Mouse (Mus musculus) CD4-positive helper T cell, adult 2 months (primary cell): ENCODE measurements at regions not wholly inside any gene's neighbourhood (a gene's known extent, or its start where the extent isn't known, plus 50 kb on each side); places are given as distances from the start of the nearest gene placed in this dataset.

ENCODE experiments used
- DNase-seq: peaks from one replicate; pipeline ENCODE4 v3.0.0-alpha.2; 2012; ENCODE audit warnings: low read depth, missing footprints, low spot score

DNA sequence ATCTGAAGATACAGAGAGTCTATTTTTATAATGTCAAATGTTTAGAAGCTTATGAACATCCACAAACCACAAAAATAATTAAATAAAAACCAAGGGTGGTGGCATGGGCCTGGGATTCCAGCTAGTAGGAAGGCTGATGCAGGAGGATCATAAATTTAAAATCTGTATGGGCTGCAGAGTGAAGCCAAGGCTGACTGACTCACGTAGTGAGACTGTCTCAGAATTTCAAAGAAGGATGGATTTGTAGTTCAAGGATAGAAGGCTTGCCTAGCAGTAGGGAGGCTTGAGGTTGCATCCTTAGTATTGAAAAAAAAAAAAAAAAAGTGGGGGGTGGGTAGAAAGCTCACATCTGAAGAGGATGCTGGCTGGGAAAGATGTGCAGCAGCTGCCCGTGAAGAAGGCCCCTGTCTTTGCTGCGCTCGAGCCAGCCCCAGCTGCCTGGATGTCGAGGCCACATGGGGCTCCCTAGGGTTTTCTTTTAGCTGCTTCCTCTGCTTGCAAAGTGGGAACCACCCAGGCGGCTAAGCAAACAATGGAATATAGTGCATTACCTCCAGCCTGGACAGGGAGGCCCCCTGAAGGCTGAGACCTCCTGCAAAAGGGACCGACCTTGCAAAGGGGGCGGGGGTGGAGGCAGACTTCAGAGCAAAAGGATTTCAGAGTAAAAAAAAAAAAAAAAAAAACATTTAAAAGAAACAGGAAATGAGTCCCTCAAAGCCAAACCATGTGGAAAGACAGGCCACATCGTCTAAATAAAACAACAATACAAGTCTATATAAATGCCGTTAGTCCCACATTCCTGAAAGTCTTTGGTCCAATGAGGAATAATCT lies 101.3 kb downstream of the Tmco5 start:
- no peak for DNase-seq

DNA sequence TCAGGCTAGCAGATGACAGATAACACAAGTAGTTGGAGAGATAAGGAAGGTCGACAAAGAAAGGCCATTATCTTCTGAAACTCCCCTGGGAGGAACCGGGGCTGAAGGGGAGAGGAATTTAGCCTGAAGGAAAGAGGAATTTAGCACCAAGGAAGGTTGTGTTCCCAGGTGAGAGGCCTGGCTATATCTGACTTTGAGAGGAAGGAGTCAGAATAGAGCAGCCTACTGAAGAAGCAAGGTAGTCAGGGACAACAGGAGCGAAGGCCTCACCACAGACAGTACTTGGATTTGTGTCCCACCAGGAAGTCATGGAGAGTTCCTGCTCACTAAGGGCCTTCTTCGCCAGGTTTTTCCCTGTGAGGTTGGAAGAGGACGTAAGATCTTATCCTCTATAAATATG lies 102.2 kb downstream of the Tmco5 start:
- no peak for DNase-seq

DNA sequence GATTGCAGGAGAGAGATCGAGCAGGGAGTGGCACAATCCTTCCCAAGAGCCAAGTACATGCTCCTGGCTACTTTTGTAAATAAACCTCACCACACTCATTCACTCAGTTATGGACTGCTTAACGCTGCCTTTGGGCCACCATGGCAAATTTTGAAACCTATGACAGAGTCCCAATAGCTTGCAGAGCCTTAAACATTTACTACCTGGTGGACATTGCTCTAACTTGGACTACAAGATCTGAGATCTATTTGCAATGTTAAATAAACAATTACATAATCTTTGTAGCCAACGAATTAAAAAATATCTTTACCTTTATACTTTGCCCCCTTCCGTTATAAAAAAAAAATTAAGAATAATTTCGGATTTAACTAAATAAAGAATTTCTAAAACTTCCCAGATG lies 104.9 kb downstream of the Tmco5 start:
- no peak for DNase-seq

DNA sequence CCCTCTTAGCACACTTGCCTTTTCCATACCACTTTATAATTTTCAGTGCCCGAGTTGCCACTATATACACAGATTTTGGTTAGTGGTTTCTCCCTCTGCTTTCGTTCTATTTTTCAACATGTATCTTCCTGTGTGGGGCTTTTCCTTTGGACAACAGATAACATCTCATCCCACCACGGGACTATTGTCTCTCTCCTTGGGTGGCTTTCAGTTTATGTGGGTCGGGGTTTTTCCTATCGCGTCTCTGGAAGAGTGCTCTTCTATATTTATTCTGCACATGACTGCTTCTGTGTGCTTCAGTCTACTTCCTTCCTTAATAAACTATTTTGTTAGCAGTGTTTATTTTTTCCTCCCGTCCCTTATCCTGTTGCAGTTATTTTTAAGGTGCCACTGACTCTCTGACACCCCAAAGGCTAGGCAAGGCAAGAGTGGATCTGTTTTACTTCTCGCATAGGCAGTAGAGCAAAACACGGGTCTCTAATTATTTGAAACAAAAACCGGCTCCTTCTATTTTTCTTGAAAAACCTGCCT lies 105.4 kb downstream of the Tmco5 start:
- no peak for DNase-seq

DNA sequence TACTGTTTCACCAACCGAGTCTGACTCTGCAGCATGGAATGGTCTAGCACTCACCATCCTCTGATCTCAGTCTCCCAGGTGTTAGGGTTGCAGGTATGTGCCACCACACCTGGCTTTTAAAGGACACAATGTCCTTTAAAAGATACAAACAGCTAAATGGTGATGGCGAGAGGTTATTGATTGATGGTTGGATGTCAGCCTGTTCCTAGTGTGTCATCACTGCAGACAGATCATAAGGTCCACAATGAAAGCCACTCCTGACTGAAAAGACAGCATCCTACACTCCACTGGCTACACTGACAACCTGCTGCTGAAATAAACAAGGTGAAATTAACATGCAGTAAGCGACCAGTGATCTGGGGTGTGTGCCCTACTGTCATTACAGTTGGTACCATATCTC lies 106.1 kb downstream of the Tmco5 start:
- no peak for DNase-seq

DNA sequence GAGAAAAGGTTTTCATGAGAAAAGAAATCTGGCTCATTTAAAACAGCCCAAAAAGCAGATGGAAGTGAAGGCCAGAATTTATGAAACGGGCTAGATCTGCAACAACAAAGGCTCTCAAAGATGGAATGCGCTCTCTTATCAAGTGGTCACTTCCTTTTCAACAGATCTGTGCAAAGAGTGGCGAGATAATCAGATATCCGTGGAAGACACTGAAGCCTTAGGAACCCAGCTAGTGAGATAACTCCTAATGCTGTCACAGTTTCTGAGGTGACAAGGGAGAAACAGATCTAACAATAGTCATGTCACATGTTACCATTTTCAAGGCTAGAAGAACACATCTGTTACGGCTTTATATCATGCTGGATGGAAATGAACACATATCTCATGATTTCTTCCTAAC lies 107.1 kb downstream of the Tmco5 start:
- DNase-seq = no peak

DNA sequence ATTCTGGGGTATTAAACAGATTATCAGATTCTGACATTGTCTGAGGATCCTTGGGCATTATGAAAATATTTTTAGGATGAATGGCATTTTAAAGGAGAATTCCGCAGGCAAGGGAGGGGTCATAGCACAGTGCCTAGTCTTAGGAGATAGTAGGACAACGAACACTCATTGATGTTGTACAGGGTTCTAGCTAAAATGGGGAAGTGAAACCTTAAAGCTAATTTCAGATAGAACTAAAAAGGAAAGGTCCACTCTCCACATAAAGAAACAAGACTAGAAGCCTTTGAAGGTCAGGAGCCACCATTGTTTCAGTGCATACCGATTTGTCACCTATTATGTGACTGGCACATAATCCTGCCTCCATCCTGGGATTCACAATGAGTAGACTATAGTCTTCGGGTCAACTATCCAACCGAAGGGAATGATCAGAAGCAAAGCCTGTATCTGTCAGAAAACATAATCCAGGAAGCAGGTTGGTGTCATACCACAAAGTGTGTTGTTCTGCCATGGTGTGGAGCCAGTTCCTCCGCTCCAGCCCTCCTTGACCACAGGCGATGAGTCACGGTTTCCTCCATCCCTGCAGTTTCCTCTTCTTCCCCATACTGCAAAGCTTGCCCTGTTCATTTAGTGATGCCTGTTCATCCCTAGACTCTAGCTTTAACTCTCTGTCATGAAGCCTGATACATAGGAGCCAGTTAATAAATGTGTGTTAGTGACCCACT lies 110.6 kb downstream of the Tmco5 start:
- DNase-seq = no peak

DNA sequence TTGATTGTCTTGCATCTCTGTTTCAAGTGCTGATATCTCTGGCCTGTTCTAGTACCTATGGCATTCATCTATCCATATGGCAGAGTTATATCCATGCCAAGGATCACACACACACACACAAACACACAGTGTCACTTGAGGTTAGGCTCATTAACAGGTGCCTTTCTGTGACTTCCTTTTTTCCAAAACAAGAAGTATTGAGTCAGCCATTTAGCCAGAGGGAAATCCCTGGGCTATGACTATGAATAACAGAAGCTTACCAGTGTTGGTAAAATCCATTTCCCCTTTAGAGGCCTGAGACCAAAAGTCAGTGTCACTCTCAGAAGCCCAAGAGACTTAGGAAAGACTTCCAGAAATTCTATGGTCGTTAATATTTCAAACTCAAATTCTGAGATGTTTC lies 111.6 kb downstream of the Tmco5 start:
- DNase-seq = no peak

DNA sequence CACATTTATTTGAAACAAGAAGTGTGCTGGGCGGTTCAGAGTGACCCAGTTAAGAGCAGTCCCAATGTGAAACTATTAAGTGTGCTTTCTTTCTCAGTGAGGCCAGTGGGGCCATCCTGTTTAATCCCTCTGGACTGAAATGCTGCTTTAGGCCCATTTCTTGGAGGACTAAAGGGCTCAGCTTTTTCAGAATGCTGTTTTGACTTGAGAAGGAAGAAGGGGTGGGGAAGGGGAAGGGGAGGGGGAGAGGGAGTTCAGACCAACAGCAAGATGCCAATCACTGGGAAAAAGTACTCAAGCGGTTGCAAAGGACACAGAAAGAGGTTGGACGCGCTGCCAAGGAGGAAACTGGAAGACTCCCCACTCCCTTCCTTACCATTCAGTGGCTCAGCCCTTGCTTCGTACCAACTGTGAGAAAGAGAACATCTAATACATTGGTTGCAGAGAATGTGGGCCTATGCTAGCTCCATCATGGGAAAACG lies 113.1 kb downstream of the Tmco5 start:
- no peak for DNase-seq

DNA sequence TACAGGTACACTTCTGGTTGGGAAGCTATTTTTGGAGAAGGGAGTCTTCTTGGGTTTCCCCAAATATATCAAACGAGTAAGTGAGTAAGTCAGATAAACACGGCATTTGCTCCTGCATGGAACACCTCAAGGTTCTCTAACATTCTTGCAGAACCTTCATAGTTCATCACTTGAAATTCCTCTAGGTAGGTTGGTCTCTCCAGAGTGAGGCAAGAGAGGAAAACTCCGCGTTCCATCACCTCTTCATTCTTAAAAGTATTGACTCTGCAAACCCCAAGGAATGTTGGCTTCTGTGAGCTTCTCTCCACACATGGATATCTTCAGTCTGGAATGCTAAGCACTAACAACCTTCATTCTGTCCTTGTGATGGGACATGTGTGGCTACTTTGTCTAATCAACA lies 115.2 kb downstream of the Tmco5 start:
- DNase-seq = no peak

DNA sequence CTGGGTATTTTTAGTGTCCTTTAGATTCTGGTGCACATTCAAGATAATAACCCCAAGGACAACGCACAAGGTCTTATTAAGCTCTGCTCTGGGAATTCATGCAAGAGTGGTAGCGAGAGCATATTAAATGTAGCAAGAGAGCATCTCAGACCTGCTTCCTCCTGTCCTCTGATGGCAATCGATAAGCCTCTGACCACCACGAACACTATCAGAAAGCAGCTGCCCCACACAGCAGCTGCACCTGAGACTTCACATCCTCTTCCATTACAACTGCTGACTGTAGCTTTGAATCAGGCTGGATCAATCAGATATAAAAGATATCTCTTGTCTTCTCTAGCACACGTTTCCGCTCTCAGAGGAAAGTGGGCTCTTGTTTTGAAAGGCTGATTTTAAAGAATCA lies 117.8 kb downstream of the Tmco5 start:
- no peak for DNase-seq

DNA sequence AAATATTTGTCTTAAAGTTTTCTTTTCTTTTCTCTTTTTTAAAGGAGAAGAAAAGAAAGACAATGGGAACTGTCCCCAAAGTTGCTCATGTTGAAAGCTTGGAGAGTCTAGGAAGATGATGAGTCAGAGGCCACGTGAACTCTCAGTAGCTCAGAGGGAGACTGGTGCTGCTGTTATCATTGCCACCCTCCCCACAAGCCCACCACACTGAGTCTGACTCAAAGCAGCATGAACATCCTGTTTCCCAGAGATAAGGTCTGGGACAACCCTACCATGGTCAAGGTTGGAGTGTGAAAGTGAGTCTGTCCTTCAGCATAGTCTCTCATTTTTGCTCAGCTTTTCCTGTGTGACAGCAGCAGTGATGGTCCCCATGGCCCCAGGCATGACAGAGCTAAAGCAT lies 120.3 kb downstream of the Tmco5 start:
- no peak for DNase-seq

DNA sequence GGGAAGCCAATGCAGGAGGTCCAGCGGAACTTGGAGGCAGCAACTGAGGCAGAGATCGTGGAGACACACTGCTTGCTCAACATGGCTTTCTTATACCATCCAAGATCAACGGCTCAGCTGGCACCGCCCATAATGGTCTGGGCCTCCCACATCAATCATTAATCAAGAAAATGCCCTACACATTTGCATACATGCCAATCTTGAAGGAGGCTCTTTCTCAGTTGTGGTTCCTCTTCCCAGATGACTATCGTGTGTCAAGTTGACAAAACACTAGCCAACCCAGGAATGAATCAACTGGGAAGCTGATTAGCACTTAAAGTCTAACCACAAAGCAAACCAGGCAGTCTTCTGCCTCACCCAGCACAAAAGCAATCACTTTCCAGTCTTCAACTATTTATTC lies 121.1 kb downstream of the Tmco5 start:
- DNase-seq = no peak

DNA sequence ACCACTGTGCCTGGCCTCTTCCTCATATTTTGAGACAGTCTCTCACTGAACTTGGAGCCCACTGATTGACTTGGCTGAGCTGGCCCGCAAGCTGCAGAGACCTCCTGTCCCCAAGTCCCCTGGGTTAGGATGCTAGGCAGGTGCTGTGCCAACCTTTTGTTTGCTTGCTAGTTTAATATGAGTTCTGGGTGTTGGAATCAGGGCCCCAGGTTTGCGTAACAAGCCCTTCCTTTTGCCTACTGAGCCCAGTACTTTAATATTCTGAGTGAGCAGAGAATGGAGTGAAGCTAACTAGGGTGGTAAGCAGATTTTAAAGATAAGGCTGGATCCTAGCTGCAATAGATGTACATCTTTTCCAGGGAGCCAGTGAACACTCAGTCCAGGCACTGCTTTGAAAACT lies 117.2 kb upstream of the Spred1 start:
- no peak for DNase-seq

DNA sequence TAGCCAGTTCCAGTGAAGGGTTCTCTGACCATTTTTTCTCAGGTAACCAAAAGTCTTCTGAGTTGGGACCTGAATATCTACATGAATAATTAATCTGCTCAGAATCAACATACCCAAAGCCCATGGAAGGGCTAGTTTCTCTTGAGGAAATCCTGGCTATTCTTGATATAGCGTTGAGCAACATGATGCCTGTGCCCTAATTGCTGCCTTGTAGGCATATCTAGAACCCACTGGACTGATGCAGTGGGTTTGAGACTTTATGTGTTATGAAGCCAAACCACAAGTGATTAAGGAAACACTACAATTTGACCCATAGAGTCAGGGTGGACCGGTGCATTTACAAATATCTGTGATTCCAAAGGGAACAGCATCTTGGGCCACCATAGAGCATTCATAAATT lies 114.3 kb upstream of the Spred1 start:
- no peak for DNase-seq

DNA sequence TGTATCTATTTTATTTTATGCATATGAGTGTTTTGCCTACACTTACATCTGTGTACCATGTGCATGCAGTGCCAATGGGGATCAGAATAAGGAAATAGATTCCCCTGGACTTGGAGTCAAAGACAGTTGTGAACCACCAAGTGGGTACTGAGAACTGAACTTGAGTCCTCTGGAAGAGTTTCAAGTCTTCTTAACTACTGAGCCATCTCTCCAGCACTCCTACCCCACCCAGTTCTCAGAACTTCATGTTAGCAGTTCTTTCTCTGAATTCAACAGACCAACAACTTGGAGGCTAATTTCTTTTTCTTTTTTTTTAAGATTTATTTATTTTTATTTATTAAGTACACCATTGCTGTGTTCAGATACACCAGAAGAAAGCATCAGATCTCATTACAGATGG lies 112.3 kb upstream of the Spred1 start:
- DNase-seq = no peak

DNA sequence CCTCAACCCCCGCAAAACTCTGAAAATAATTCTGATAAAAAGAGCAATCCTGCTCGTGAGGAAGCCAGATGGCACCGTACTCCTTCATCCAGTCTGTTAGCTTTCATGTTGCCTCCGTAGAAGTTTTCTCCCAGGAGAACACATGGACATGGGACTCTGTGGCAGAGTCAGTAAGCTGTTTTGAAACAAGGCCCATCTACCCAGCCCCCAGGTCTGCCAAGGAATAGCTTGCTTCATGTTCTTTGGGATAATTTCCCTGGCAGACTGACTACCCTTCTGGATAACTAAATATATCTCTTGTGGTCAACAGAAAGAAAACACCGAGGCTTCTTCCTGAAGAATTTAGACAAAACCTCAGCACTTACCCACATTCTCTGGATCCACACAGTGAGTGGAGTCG lies 111.2 kb upstream of the Spred1 start:
- DNase-seq = no peak

DNA sequence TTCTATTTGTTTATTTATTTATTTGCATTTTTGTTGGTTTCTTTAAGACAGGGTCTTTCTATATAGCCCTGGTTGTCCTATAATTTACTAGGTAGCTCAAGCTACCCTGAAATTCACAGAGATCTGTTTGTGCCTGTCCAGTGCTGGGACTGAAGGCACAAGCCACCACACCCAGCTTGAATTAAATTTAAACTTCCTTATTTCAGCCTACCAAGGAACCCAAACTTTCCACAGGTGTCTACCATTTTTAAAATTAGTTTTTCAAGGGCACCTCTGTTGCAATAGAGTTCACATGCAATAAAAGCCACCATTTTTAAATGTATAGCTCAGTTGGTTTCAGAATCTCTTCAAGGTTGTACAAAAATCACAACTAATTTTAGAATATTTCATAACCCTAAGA lies 110.2 kb upstream of the Spred1 start:
- no peak for DNase-seq

DNA sequence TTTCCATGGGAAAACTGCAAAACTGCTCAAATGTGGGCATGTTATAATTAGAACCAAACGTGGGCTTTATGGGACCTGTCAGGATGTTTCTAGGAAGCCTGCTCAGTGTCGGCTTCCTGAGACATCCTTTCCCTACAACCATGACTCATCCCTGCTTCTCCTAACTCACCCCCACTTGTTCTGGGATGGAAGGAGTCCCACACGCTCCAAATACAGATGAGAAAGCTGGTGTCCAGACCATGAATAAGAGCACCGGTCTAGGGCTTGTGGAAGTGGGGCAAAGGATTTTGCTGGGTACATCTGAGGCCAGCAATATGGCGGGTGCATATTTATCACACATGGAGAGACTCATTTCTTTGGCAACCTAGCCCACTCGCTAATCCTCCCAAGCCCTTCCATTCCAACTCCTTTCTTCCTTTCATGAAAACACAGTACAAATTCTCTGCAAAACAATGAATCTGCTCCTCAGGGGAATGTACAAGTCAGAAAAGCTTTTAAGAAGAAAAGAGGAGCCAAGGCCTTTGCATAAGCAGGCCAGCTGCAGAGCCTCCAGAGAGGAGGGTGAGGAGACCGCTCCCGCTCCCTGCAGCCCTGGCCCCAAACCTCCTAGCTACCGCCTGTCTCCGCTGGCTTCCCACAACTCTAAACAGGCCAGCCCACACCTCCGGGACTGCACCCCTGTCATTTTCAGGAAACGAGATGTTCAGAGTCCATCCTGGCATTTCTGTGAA lies 103.1 kb upstream of the Spred1 start:
- DNase-seq = no peak

DNA sequence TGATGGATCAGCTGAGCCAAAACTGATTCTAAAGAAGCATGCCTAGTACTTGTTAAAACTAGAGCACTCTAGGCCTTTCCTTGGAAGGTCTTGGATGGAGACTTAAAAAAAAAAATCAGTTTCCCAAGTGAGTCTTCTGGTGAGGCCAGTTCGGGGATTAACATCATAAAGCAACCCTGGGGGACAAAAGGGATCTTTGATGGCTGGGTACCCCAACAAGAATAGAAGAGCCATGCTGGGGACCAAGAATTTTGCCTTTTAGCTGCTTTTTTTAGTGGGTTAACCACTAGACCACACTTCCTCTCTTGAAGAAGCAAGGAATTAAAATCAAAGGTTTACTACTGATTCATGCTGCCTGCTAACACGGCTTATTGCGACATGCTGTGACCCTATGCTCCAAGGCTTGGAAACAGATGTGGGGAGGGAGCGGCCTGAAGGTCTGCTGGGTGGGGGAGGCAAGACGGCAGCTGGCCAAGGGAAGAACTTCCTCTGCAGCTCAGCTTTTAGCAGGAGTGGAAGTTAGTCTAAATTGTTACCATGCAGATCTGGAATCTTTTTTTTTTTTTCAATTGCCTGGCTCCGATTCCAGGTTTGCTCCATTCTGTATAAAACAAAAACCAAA lies 102.1 kb upstream of the Spred1 start:
- DNase-seq = no peak

DNA sequence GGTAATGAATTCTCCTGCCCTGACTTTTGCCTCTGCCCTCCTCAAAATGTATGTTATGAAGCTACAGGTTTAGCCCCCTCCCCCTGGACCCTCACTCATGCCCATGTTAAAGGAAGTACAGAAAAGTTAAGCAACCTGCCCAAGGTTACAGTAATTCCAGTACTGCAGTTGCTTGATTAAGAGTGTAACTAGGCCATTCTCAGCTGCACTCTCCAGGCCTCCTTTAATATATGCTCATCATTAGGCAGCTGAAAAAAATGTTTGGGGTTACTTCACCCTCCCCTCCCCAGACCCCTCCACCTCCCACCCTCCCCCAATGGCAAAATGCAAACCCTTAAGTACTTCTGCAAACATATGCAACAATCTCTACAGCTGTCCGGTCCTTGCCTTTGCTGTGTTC lies 101.6 kb upstream of the Spred1 start:
- no peak for DNase-seq

DNA sequence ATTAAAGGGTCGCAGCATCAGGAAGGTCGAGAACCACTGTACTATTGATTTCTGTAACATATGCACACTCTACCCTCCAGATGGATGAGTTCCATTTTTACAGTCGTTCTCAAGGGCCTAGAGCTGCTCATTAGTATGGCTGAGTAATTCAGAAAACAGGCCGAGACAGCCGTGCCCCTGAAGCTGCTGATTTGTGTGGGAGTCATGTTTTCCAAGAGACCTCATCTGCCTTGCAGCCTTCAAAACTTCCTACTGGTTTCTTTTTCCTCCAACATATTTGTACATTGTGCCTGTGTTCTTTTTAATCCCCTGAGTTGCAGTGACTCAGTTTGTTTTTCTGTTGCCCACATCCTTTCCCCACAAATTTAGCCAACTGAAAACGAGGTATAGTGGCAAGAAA lies 99.4 kb upstream of the Spred1 start:
- DNase-seq = no peak
